Mouse (Mus musculus) liver, embryonic 14.5 days (tissue): ENCODE results near the gene Aldoc.

Experiments
- CTCF ChIP-seq: IDR thresholded peaks from 2 replicates; pipeline ENCODE4 v1.5.1; 2016; ENCODE audit warnings: antibody characterized with exemption, low read depth, control low read depth
- EP300 ChIP-seq: IDR thresholded peaks from 2 replicates; pipeline ENCODE4 v1.6.1; 2016; ENCODE audit warnings: antibody characterized with exemption, low read depth

- TF ChIP-seq CTCF: no peak
- no peak for TF ChIP-seq EP300
Measured at GRCm38 (mm10) chr11:78374147-78374546, 51.4 kb downstream of the Aldoc start.
